Mouse (Mus musculus) liver, postnatal 0 days (tissue): ENCODE measurements around the gene Gmnn.

Experiments
- CTCF ChIP-seq: sonication (generic); IDR thresholded peaks from 2 replicates; pipeline ENCODE4 v1.5.1; 2016; ENCODE audit warnings: antibody characterized with exemption, low read depth
- EP300 ChIP-seq: IDR thresholded peaks from 2 replicates; pipeline ENCODE4 v1.6.1; 2016; ENCODE audit warnings: antibody characterized with exemption, low read depth, mild to moderate bottlenecking

DNA sequence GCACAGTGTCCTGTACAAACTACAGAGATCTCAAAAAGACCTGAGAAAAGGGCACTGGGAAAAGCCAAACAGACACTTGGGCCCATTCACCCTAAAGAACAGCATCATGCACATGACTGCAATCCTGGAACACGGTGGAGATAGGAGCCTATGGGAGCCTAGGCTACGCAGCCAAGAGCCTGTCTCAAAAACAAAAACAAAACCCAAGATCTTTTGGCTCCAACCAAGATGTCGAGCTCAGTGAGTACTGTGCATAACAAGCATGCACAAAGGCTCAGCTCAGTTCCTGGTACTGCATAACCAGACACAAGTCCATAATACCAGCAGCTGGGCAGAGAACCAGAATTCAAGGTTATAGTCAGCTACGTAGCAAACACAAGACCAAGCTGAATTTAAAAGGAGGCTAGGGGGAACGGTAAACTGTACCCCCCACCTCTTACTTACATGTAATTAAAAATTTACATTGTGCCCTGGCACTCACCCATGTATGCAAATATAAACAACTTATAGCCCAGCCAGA is 1.3 kb downstream of the Gmnn start:
- TF ChIP-seq CTCF (no peak), EP300 (no peak)
